Mouse (Mus musculus): ENCODE results near the gene Rere. TPM values are rescaled to one million over a fixed set of nuclear protein-coding genes. Genes with fewer than 3 reads are reported as not detected.

Gene Rere
- total and polyA plus RNA-seq, 3 experiments = 4.1 to 31.8 TPM; not detected in 1

- Histone ChIP-seq H3K4me1 (ENCODE audit: control insufficient read depth in 1 of 2, insufficient read depth in 2 of 2, low read length in 2 of 2) (no peaks in the 10 kb centered on the region), H3K79me2 (ENCODE audit: control insufficient read depth, insufficient read depth, low read length, poor library complexity) (peaks cover 4% of the 10 kb centered on the region), H3K9ac (ENCODE audit: control insufficient read depth, low read depth, low read length, poor library complexity, severe bottlenecking) (no peak overlapping the region), H3K27ac (ENCODE audit: control insufficient read depth, low read depth, low read length) (no peak overlapping the region), H3K9me3 (replicated peaks; ENCODE audit: insufficient read depth, low read length) (no peaks in the 10 kb centered on the region), H3K4me3 (ENCODE audit: control insufficient read depth in 1 of 2, insufficient read depth in 1 of 2, low read depth in 2 of 2, low read length in 2 of 2) (no peak overlapping the region), H3K27me3 (ENCODE audit: control insufficient read depth in 1 of 2, insufficient read depth in 2 of 2, low read length in 2 of 2) (no peaks in the 10 kb centered on the region), H3K36me3 (ENCODE audit: control insufficient read depth in 1 of 2, insufficient read depth in 2 of 2, low read length in 2 of 2) (no peaks in the 10 kb centered on the region)
- no peak for TF ChIP-seq E2F4 (IDR thresholded peaks at IDR 0.05; ENCODE audit: borderline replicate concordance, low read depth, low read length)
- TF ChIP-seq JUND (IDR thresholded peaks at IDR 0.05; ENCODE audit: low read depth, low read length) = no peak
- no peak for TF ChIP-seq MYB (IDR thresholded peaks at IDR 0.05; ENCODE audit: low read depth, low read length)
- TF ChIP-seq MAX (IDR thresholded peaks at IDR 0.05; ENCODE audit: low read length) = no peak
- TF ChIP-seq GATA1 (IDR thresholded peaks at IDR 0.05; ENCODE audit: low read depth, low read length) = no peak
- no peak for TF ChIP-seq USF1 (IDR thresholded peaks at IDR 0.05; ENCODE audit: low read depth, low read length)
- no peak for DNase-seq (ENCODE audit: low read depth, low spot score)
These were observed 103.0 kb downstream of the Rere start for GRCm38 (mm10) chr4:150384405-150384804.

- Histone ChIP-seq H3K79me2 (ENCODE audit: control insufficient read depth, insufficient read depth, low read length, poor library complexity) (peaks cover 4% of the 10 kb centered on the region), H3K9me3 (replicated peaks; ENCODE audit: insufficient read depth, low read length) (no peaks in the 10 kb centered on the region), H3K36me3 (ENCODE audit: control insufficient read depth in 1 of 2, insufficient read depth in 2 of 2, low read length in 2 of 2) (no peaks in the 10 kb centered on the region), H3K4me1 (ENCODE audit: control insufficient read depth in 1 of 2, insufficient read depth in 2 of 2, low read length in 2 of 2) (no peaks in the 10 kb centered on the region), H3K27ac (ENCODE audit: control insufficient read depth, low read depth, low read length) (no peak overlapping the region), H3K9ac (ENCODE audit: control insufficient read depth, low read depth, low read length, poor library complexity, severe bottlenecking) (no peak overlapping the region), H3K27me3 (ENCODE audit: control insufficient read depth in 1 of 2, insufficient read depth in 2 of 2, low read length in 2 of 2) (no peaks in the 10 kb centered on the region), H3K4me3 (ENCODE audit: control insufficient read depth in 1 of 2, insufficient read depth in 1 of 2, low read depth in 2 of 2, low read length in 2 of 2) (no peak overlapping the region)
- TF ChIP-seq MYB (IDR thresholded peaks at IDR 0.05; ENCODE audit: low read depth, low read length) (no peak), CTCF (IDR thresholded peaks at IDR 0.05 in 2 of 3, conservative IDR thresholded peaks at IDR 0.05 in 1 of 3; ENCODE audit: control insufficient read depth in 1 of 3, insufficient read depth in 1 of 3, low read depth in 2 of 3, low read length in 3 of 3, poor library complexity in 1 of 3, severe bottlenecking in 1 of 3) (no peak), TCF12 (IDR thresholded peaks at IDR 0.05; ENCODE audit: low read depth, low read length) (no peak), ELF1 (IDR thresholded peaks at IDR 0.05; ENCODE audit: low read depth, low read length) (no peak), GATA1 (IDR thresholded peaks at IDR 0.05; ENCODE audit: low read depth, low read length) (no peak), ZMIZ1 (IDR thresholded peaks at IDR 0.05; ENCODE audit: low read depth, low read length) (no peak), RCOR1 (IDR thresholded peaks at IDR 0.05; ENCODE audit: low read depth, low read length) (no peak), POLR2AphosphoS2 (IDR thresholded peaks at IDR 0.05; ENCODE audit: low read length) (no peak), RAD21 (IDR thresholded peaks at IDR 0.05; ENCODE audit: low read depth, low read length) (no peak)
- no peak for DNase-seq (ENCODE audit: low read depth, low spot score)
These were observed 103.5 kb downstream of the Rere start for GRCm38 (mm10) chr4:150384899-150385298.

GRCm38 (mm10) chr4:150388518-150388917 is 107.1 kb downstream of the Rere start:
- Histone ChIP-seq H3K9ac (ENCODE audit: control insufficient read depth, low read depth, low read length, poor library complexity, severe bottlenecking) (no peak overlapping the region), H3K4me3 (ENCODE audit: control insufficient read depth in 1 of 2, insufficient read depth in 1 of 2, low read depth in 2 of 2, low read length in 2 of 2) (no peak overlapping the region), H3K9me3 (replicated peaks; ENCODE audit: insufficient read depth, low read length) (no peaks in the 10 kb centered on the region), H3K27me3 (ENCODE audit: control insufficient read depth in 1 of 2, insufficient read depth in 2 of 2, low read length in 2 of 2) (no peaks in the 10 kb centered on the region), H3K4me1 (ENCODE audit: control insufficient read depth in 1 of 2, insufficient read depth in 2 of 2, low read length in 2 of 2) (peaks cover 0 to 3% of the 10 kb centered on the region in 2 experiments; a peak in 1 of 4 replicates), H3K79me2 (ENCODE audit: control insufficient read depth, insufficient read depth, low read length, poor library complexity) (no peaks in the 10 kb centered on the region; the same call in 1 of the 2 replicates), H3K36me3 (ENCODE audit: control insufficient read depth in 1 of 2, insufficient read depth in 2 of 2, low read length in 2 of 2) (no peaks in the 10 kb centered on the region), H3K27ac (ENCODE audit: control insufficient read depth, low read depth, low read length) (no peak overlapping the region)
- DNase-seq (ENCODE audit: low read depth, low spot score) = no peak
- TF ChIP-seq RCOR1 (IDR thresholded peaks at IDR 0.05; ENCODE audit: low read depth, low read length) = no peak
- TF ChIP-seq BHLHE40 (IDR thresholded peaks at IDR 0.05; ENCODE audit: borderline replicate concordance, low read depth, low read length) = no peak
- TF ChIP-seq EP300 (IDR thresholded peaks at IDR 0.05; ENCODE audit: low read depth in 1 of 2, low read length in 2 of 2) = no peak
- TF ChIP-seq NRF1 (IDR thresholded peaks at IDR 0.05; ENCODE audit: insufficient read depth, low read depth, low read length, poor library complexity, severe bottlenecking) = no peak
- no peak for TF ChIP-seq POLR2AphosphoS2 (IDR thresholded peaks at IDR 0.05; ENCODE audit: low read length)
- TF ChIP-seq MYB (IDR thresholded peaks at IDR 0.05; ENCODE audit: low read depth, low read length) = no peak
- no peak for TF ChIP-seq ZKSCAN1 (IDR thresholded peaks at IDR 0.05; ENCODE audit: low read depth, low read length)
- no peak for TF ChIP-seq MAFK (IDR thresholded peaks at IDR 0.05; ENCODE audit: borderline replicate concordance, low read depth, low read length)
- no peak for TF ChIP-seq SIN3A (IDR thresholded peaks at IDR 0.05; ENCODE audit: low read length)
- no peak for TF ChIP-seq USF1 (IDR thresholded peaks at IDR 0.05; ENCODE audit: low read depth, low read length)
- TF ChIP-seq E2F4 (IDR thresholded peaks at IDR 0.05; ENCODE audit: borderline replicate concordance, low read depth, low read length) = no peak
- no peak for TF ChIP-seq KAT2A (conservative IDR thresholded peaks at IDR 0.05; ENCODE audit: low read depth, low read length)
- TF ChIP-seq HCFC1 (IDR thresholded peaks at IDR 0.05; ENCODE audit: low read depth, low read length) = no peak
- no peak for TF ChIP-seq MAX (IDR thresholded peaks at IDR 0.05; ENCODE audit: low read length)

Measured in MEL (cell line).